Mouse (Mus musculus) liver, embryonic 14 days (tissue): ENCODE results near the gene Bub3. TPM values are rescaled to one million over a fixed set of nuclear protein-coding genes. Genes with fewer than 3 reads are reported as not detected.

Experiments
- polyA plus RNA-seq: library from polyadenylated mRNA; depleted of rRNA; stranded (reverse); fragments of >200 nt; gene quantifications from 2 replicates; pipeline ENCODE4 v1.2.3, GENCODE M21; 2012; rRNA removed

Bub3 gene
- polyA plus RNA-seq: 78.0 and 87.5 TPM in 2 replicates

GRCm38 (mm10) chr7:131559986-131560696 lies at the start of gene Bub3:
TSS of gene Bub3 (plus strand) at chr7:131560222.

DNA sequence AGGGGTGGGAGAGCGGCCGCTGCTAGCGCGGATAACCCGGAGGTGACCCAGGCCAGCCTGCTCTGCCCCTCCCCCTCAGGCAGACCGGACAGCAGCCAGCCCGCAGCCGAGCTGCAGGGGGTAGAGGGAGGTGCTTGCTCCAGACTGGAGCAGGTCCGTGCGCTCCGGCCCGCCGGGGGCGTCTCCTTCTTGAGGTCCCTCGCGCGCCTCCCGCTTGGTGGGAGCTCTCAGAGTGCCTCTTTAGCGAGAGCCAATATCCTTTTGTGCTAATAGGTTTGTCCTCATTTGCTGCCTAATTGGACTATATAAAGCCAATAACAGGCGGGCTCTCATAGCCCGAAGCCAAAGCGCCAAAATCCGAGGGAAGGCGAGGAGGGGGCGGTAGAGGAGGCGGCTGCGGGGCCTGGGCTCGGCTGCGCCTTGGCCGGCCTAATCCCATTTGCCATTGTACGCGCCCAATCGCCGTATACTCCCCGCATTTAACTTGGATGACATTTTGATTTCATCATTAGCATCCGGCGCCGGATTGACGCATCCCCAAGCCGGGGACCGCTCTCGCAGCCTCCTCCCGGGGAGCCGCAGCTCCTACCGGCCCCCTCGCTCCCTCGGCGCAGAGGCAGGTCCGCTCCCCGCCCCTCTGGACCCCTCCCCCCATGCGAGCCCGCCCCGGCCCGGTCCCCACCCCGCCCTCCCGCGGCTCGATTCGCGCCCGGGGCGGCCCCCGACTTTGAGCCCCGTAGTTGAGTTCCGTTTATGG lies 17.7 kb upstream of the Bub3 start, which contains the start of gene Hmx3:
TSS of gene Hmx3 (plus strand) at position 753 of the 757 bp plus-strand sequence.

GRCm38 (mm10) chr7:131548473-131548872 lies 11.5 kb upstream of the Bub3 start, which contains the start of gene Hmx2:
TSS of gene Hmx2 (plus strand) at chr7:131548773.

Other genes with a start within 250 kb of the Bub3 start
- gene Cuzd1, start 237.9 kb upstream of the Bub3 start, polyA plus RNA-seq: not detected in 2 replicates
- gene Fam24b, start 230.7 kb upstream of the Bub3 start, polyA plus RNA-seq: 0.07 and 0.17 TPM in 2 replicates
- not detected in 2 replicates for gene Fam24a, start 226.4 kb upstream of the Bub3 start, polyA plus RNA-seq
- 3.8 and 4.8 TPM in 2 replicates for gene 2310057M21Rik, start 197.5 kb upstream of the Bub3 start, polyA plus RNA-seq
- 13.9 and 16.0 TPM in 2 replicates for gene Pstk, start 189.1 kb upstream of the Bub3 start, polyA plus RNA-seq
- gene Ikzf5, start 149.7 kb upstream of the Bub3 start, polyA plus RNA-seq: 9.6 and 11.3 TPM in 2 replicates
- 5.3 and 5.6 TPM in 2 replicates for gene Acadsb, start 149.6 kb upstream of the Bub3 start, polyA plus RNA-seq
- gene Hmx3, start 17.4 kb upstream of the Bub3 start, polyA plus RNA-seq: not detected in 2 replicates
- gene Hmx2, start 11.4 kb upstream of the Bub3 start, polyA plus RNA-seq: not detected in 2 replicates